Mouse (Mus musculus) CH12F3 (cell line): ENCODE results near the gene Rabep2.
"Not testable (repeated sequence)": the region's sequence is repeated elsewhere in the genome, so short reads cannot be mapped to it uniquely, and the experiment has no call there.

Experiments used
- in situ Hi-C: fragments of 300-500 bp; cut with MboI; formaldehyde crosslinking; loops from 2 replicates; pipeline ENCODE4 v1.14.3; 2020; ENCODE audit warnings: low sequenced_read_pairs

Rabep2 gene

GRCm38 (mm10) chr7:126428631-126429502 is at the start of gene Rabep2:
Gene Rabep2, plus strand, starts transcription at chr7:126428759.
- in situ Hi-C loops, result no loop called here

GRCm38 (mm10) chr7:126383565-126383964 is 45.0 kb upstream of the Rabep2 start:
- in situ Hi-C loops, result no loop called here

GRCm38 (mm10) chr7:126388185-126388584 is 40.4 kb upstream of the Rabep2 start:
- in situ Hi-C loops, result no loop called here

- in situ Hi-C loops, result loop anchor here (10.0 kb wide), 1 partner anchor 133 kb away; no protein-coding TSS in a partner anchor
Measured at GRCm38 (mm10) chr7:126392086-126392884, 36.3 kb upstream of the Rabep2 start.

- in situ Hi-C loops, result loop anchor here (10.0 kb wide), 1 partner anchor 128 kb away; no protein-coding TSS in a partner anchor
Measured at GRCm38 (mm10) chr7:126396298-126397119, 32.0 kb upstream of the Rabep2 start, which contains the start of gene Nfatc2ip. Gene Nfatc2ip, minus strand, starts transcription at chr7:126396737.

- in situ Hi-C loops, result loop anchor here (10.0 kb wide), 1 partner anchor 128 kb away; no protein-coding TSS in a partner anchor
Measured at GRCm38 (mm10) chr7:126397221-126397620, 31.3 kb upstream of the Rabep2 start.

GRCm38 (mm10) chr7:126397822-126398221 is 30.7 kb upstream of the Rabep2 start:
- in situ Hi-C loops, result loop anchor here (10.0 kb wide), 1 partner anchor 127 kb away; no protein-coding TSS in a partner anchor

- in situ Hi-C loops, result loop anchor here (10.0 kb wide), 1 partner anchor 125 kb away; no protein-coding TSS in a partner anchor
Measured at GRCm38 (mm10) chr7:126399548-126399947, 29.0 kb upstream of the Rabep2 start.

GRCm38 (mm10) chr7:126402518-126402917 is 26.0 kb upstream of the Rabep2 start:
- in situ Hi-C loops, result not testable (repeated sequence)

- in situ Hi-C loops, result no loop called here
Measured at GRCm38 (mm10) chr7:126408686-126409085, 19.9 kb upstream of the Rabep2 start.

GRCm38 (mm10) chr7:126411061-126411460 is 17.5 kb upstream of the Rabep2 start:
- in situ Hi-C loops, result no loop called here

GRCm38 (mm10) chr7:126414725-126415124 is 13.8 kb upstream of the Rabep2 start, which contains the start of gene Cd19:
Gene Cd19, minus strand, starts transcription at chr7:126414889.
- in situ Hi-C loops, result no loop called here

GRCm38 (mm10) chr7:126416615-126417014 is 11.9 kb upstream of the Rabep2 start:
- in situ Hi-C loops, result no loop called here

- in situ Hi-C loops, result no loop called here
Measured at GRCm38 (mm10) chr7:126417045-126417444, 11.5 kb upstream of the Rabep2 start.

GRCm38 (mm10) chr7:126417606-126418005 is 11.0 kb upstream of the Rabep2 start:
- in situ Hi-C loops, result no loop called here

- in situ Hi-C loops, result no loop called here
Measured at GRCm38 (mm10) chr7:126418496-126418895, 10.1 kb upstream of the Rabep2 start.

GRCm38 (mm10) chr7:126421756-126422155 is 6.8 kb upstream of the Rabep2 start:
- in situ Hi-C loops, result no loop called here

- in situ Hi-C loops, result no loop called here
Measured at GRCm38 (mm10) chr7:126424161-126424560, 4.4 kb upstream of the Rabep2 start.

- in situ Hi-C loops, result no loop called here
Measured at GRCm38 (mm10) chr7:126427323-126427860, 1.2 kb upstream of the Rabep2 start.

GRCm38 (mm10) chr7:126428154-126428553 is 405 bp upstream of the Rabep2 start:
- in situ Hi-C loops, result no loop called here
